Comparison of ENCODE assay signal across 11 mouse cellular contexts in genomic region chr17:66480491-66481278, GRCm38 (mm10). TPM values are rescaled to one million over a fixed set of nuclear protein-coding genes. Genes with fewer than 3 reads are reported as not detected.
DNase-seq lines count a peak whose midpoint lies in the region; ATAC-seq and TF ChIP-seq lines count a peak whose summit lies in the region.
"Had no signal": no experiment of that assay in that cellular context is flagged by ENCODE, and none has a peak within 500 bp of the region (broad histone marks: within the 10 kb centered on the region; RNA-seq: fewer than 3 reads in every experiment).

No protein-coding gene starts in this region.

- no peak overlapping the region for H3K4me3 ChIP-seq in lung, embryonic 15.5 days
- H3K4me3 ChIP-seq in forebrain, embryonic 13.5 days: no peak overlapping the region
- no peak overlapping the region for H3K4me3 ChIP-seq in limb, embryonic 14.5 days (replicated peaks; ENCODE audit: low read length)
- no peak overlapping the region for H3K4me3 ChIP-seq in neural tube, embryonic 14.5 days (ENCODE audit: low read depth, low read length)

- peaks cover 13% of the 10 kb centered on the region; the same call in 1 of the 2 replicates for H3K4me1 ChIP-seq in lung, embryonic 15.5 days
- H3K4me1 ChIP-seq in forebrain, embryonic 13.5 days: peaks cover 31% of the 10 kb centered on the region
- no peaks in the 10 kb centered on the region; the same call in 1 of the 2 replicates for H3K4me1 ChIP-seq in limb, embryonic 14.5 days (ENCODE audit: control insufficient read depth, insufficient read depth, low read length)
- H3K4me1 ChIP-seq in neural tube, embryonic 14.5 days (ENCODE audit: control insufficient read depth, insufficient read depth, low read length): peaks cover 12% of the 10 kb centered on the region; the same call in 1 of the 2 replicates

- no peak overlapping the region for H3K27ac ChIP-seq in lung, embryonic 15.5 days
- peak overlapping the region; percentile 92 for H3K27ac ChIP-seq in forebrain, embryonic 13.5 days
- no peak overlapping the region for H3K27ac ChIP-seq in limb, embryonic 14.5 days (replicated peaks; ENCODE audit: low read depth, low read length)
- no peak overlapping the region for H3K27ac ChIP-seq in neural tube, embryonic 14.5 days (ENCODE audit: low read depth, low read length)

- DNase-seq in lung, postnatal 10 days: no peak
- no peak for DNase-seq in limb, embryonic 14.5 days (ENCODE audit: low spot score)
- no peak for DNase-seq in adrenal gland, adult 18-20 months (ENCODE audit: low spot score in 2 of 2)
- no peak for DNase-seq in layer of hippocampus, postnatal 10 days (ENCODE audit: low spot score in 2 of 2)
- DNase-seq in right cerebral cortex, adult 2 months (ENCODE audit: low spot score in 2 of 2): no peak
- DNase-seq: lung, adult 2 months had no signal

- no peak for TF ChIP-seq POLR2A in limb, embryonic 14.5 days (IDR thresholded peaks at IDR 0.05; ENCODE audit: borderline replicate concordance, extremely low read depth, insufficient read depth, insufficient read length)

- H3K9ac ChIP-seq in lung, embryonic 15.5 days: no peak overlapping the region
- H3K9ac ChIP-seq in forebrain, embryonic 13.5 days: 0 out of 2 replicates have a peak overlapping the region, but pooled peaks have one; percentile 61
- no peak overlapping the region for H3K9ac ChIP-seq in limb, embryonic 14.5 days (ENCODE audit: low read depth, low read length, severe bottlenecking)
- no peak overlapping the region for H3K9ac ChIP-seq in neural tube, embryonic 14.5 days (replicated peaks; ENCODE audit: low read depth, low read length)

- H3K9me3 ChIP-seq in lung, embryonic 15.5 days: no peaks in the 10 kb centered on the region
- H3K9me3 ChIP-seq in forebrain, embryonic 13.5 days (replicated peaks): no peaks in the 10 kb centered on the region
- no peaks in the 10 kb centered on the region for H3K9me3 ChIP-seq in limb, embryonic 14.5 days (ENCODE audit: control insufficient read depth, low read length)
- H3K9me3 ChIP-seq in neural tube, embryonic 14.5 days (ENCODE audit: control insufficient read depth, low read length): no peaks in the 10 kb centered on the region

- no peaks in the 10 kb centered on the region for H3K36me3 ChIP-seq in lung, embryonic 15.5 days
- H3K36me3 ChIP-seq in forebrain, embryonic 13.5 days (ENCODE audit: poor library complexity, severe bottlenecking): no peaks in the 10 kb centered on the region
- no peaks in the 10 kb centered on the region for H3K36me3 ChIP-seq in limb, embryonic 14.5 days (ENCODE audit: control insufficient read depth, insufficient read depth, low read length)
- no peaks in the 10 kb centered on the region for H3K36me3 ChIP-seq in neural tube, embryonic 14.5 days (ENCODE audit: control insufficient read depth, insufficient read depth, low read length)

- no peak for ATAC-seq in lung, embryonic 15.5 days (ENCODE audit: borderline replicate concordance, extremely low read depth, low FRiP score, low TSS enrichment)
- ATAC-seq in forebrain, embryonic 13.5 days: peak; percentile 8; the same call in 1 of the 2 replicates
- ATAC-seq in limb, embryonic 14.5 days (ENCODE audit: low FRiP score, low read depth): no peak
- ATAC-seq in neural tube, embryonic 14.5 days (ENCODE audit: low read depth): peak; percentile 26; the same call in 1 of the 2 replicates

- 0 out of 2 replicates have a peak overlapping the region, but pooled peaks have one; percentile 29 for H3K4me2 ChIP-seq in lung, embryonic 15.5 days
- peak overlapping the region; percentile 54 for H3K4me2 ChIP-seq in forebrain, embryonic 13.5 days
- H3K4me2 ChIP-seq in limb, embryonic 14.5 days (replicated peaks; ENCODE audit: low read depth, low read length, severe bottlenecking): peak overlapping the region; percentile 18; the same call in 1 of the 2 replicates
- peak overlapping the region; percentile 28; the same call in 1 of the 2 replicates for H3K4me2 ChIP-seq in neural tube, embryonic 14.5 days (ENCODE audit: low read depth, low read length)

- H3K27me3 ChIP-seq in lung, embryonic 15.5 days: peaks cover 27% of the 10 kb centered on the region
- no peaks in the 10 kb centered on the region for H3K27me3 ChIP-seq in forebrain, embryonic 13.5 days
- 0 out of 2 replicates have a peak, but pooled peaks cover 11% of the 10 kb centered on the region for H3K27me3 ChIP-seq in limb, embryonic 14.5 days (ENCODE audit: control insufficient read depth, insufficient read depth, low read length)
- H3K27me3 ChIP-seq in neural tube, embryonic 14.5 days (ENCODE audit: control insufficient read depth, insufficient read depth, low read length): no peaks in the 10 kb centered on the region

- 45% methylated on average over 17 of the region's 17 CpGs for WGBS in lung, embryonic 15.5 days
- 13% methylated on average over 17 of the region's 17 CpGs for WGBS in forebrain, embryonic 13.5 days
- WGBS in limb, embryonic 14.5 days: 27% methylated on average over 17 of the region's 17 CpGs
- WGBS in neural tube, embryonic 14.5 days: 13% methylated on average over 17 of the region's 17 CpGs

RNA-seq across cellular contexts. Expression of gene Mtcl1, which starts 31.1 kb away (rescaled TPM):
- 7.9 and 10.4 TPM in 2 replicates for polyA plus RNA-seq in lung, embryonic 15.5 days (2015; fragmentation: Nextera tagmentation; extraction: Ambion mirVana)
- 33.0 and 33.9 TPM in 2 replicates for polyA plus RNA-seq in forebrain, embryonic 13.5 days (2015; fragmentation: Nextera tagmentation; extraction: Ambion mirVana)
- polyA plus RNA-seq in limb, embryonic 14.5 days (2012; rRNA removed): 6.7 and 7.8 TPM in 2 replicates
- 4.7 and 5.3 TPM in 2 replicates for polyA plus RNA-seq in limb, embryonic 14.5 days (2014; fragmentation: Nextera tagmentation; extraction: Ambion mirVana)
- 33.4 and 33.8 TPM in 2 replicates for polyA plus RNA-seq in neural tube, embryonic 14.5 days (2014; fragmentation: Nextera tagmentation; extraction: Ambion mirVana)
- 1 to 10 TPM; 5.1 to 6.1 TPM for total RNA-seq in adrenal gland, adult 18-20 months (2021)
- total RNA-seq in layer of hippocampus, postnatal 10 days (2021): 10 to 100 TPM; 30.0 to 41.4 TPM
- total RNA-seq: common myeloid progenitor, adult 5-6 weeks; hematopoietic stem cell, adult 5-6 weeks had no signal

RNA-seq across cellular contexts. Expression of gene Rab12, which starts 38.8 kb away (rescaled TPM):
- polyA plus RNA-seq in lung, embryonic 15.5 days (2015; fragmentation: Nextera tagmentation; extraction: Ambion mirVana): 57.8 and 58.9 TPM in 2 replicates
- 43.0 and 48.0 TPM in 2 replicates for polyA plus RNA-seq in forebrain, embryonic 13.5 days (2015; fragmentation: Nextera tagmentation; extraction: Ambion mirVana)
- polyA plus RNA-seq in limb, embryonic 14.5 days (2012; rRNA removed): 79.3 and 88.3 TPM in 2 replicates
- polyA plus RNA-seq in limb, embryonic 14.5 days (2014; fragmentation: Nextera tagmentation; extraction: Ambion mirVana): 57.5 and 62.1 TPM in 2 replicates
- polyA plus RNA-seq in neural tube, embryonic 14.5 days (2014; fragmentation: Nextera tagmentation; extraction: Ambion mirVana): 87.2 and 100 TPM in 2 replicates
- total RNA-seq in adrenal gland, adult 18-20 months (2021): 10 to 100 TPM; 74.9 to 83.1 TPM
- total RNA-seq in layer of hippocampus, postnatal 10 days (2021): 100 to 1,000 TPM; 124 to 134 TPM

Comparison
In these comparisons a context has a peak if more than half of its experiments do, and no peak if none do; other contexts are left out.
1. ATAC-seq: peak in forebrain, embryonic 13.5 days (single experiment) and neural tube, embryonic 14.5 days (single experiment); none in lung, embryonic 15.5 days (single experiment) and limb, embryonic 14.5 days (single experiment).
2. Peak in every context shown above with its lines, with median percentiles within 50 percentile points of each other: H3K4me2 ChIP-seq.